Mouse (Mus musculus) embryonic facial prominence, embryonic 14.5 days (tissue): ENCODE results near the gene Sh3bp1. TPM values are rescaled to one million over a fixed set of nuclear protein-coding genes. Genes with fewer than 3 reads are reported as not detected.

Source experiments
- ATAC-seq: fragments of 200-750 bp; cut with Nextera tagmentation; 2 replicates; pipeline ENCODE4 v1.8.0; 2017; ENCODE audit warnings: low read depth, moderate number of reproducible peaks, moderate TSS enrichment
- DNase-seq: peaks from one replicate; pipeline ENCODE4 v3.0.0-alpha.2; 2015; ENCODE audit warnings: low spot score
- H3K27ac ChIP-seq: fragments of 300-500 bp; sonication (generic); replicated peaks from 2 replicates; pipeline ENCODE4 v1.5.1; 2014; ENCODE audit warnings: low read depth, mild to moderate bottlenecking, low read length, moderate library complexity
- H3K27me3 ChIP-seq: fragments of 300-500 bp; sonication (generic); replicated peaks from 2 replicates; pipeline ENCODE4 v1.6.1; 2014; ENCODE audit warnings: low read length; ENCODE audit not compliant: control insufficient read depth, insufficient read depth
- H3K36me3 ChIP-seq: fragments of 300-500 bp; sonication (generic); 2 replicates; pipeline ENCODE4 v1.6.1; 2014; ENCODE audit warnings: low read length, mixed read lengths; ENCODE audit not compliant: control insufficient read depth, insufficient read depth
- H3K4me1 ChIP-seq: fragments of 300-500 bp; sonication (generic); 2 replicates; pipeline ENCODE4 v1.6.1; 2014; ENCODE audit warnings: antibody characterized with exemption, low read length; ENCODE audit not compliant: control insufficient read depth, insufficient read depth
- H3K4me2 ChIP-seq: fragments of 300-500 bp; sonication (generic); 2 replicates; pipeline ENCODE4 v1.6.1; 2014; ENCODE audit warnings: low read depth, mild to moderate bottlenecking, low read length, moderate library complexity, mixed read lengths
- H3K4me3 ChIP-seq: fragments of 300-500 bp; sonication (generic); 2 replicates; pipeline ENCODE4 v1.5.1; 2014; ENCODE audit warnings: low read depth, mild to moderate bottlenecking, low read length
- H3K9ac ChIP-seq: fragments of 300-500 bp; sonication (generic); 2 replicates; pipeline ENCODE4 v1.6.1; 2014; ENCODE audit warnings: low read depth, mild to moderate bottlenecking, low read length, moderate library complexity, mixed read lengths
- H3K9me3 ChIP-seq: fragments of 300-500 bp; sonication (generic); 2 replicates; pipeline ENCODE4 v1.6.1; 2016; ENCODE audit warnings: low read length; ENCODE audit not compliant: control insufficient read depth
- WGBS: fragments of 180-500 bp; shearing (Covaris S2); extraction: QIAGEN DNeasy Blood & Tissue Kit; methylation state at CpG from one replicate; pipeline ENCODE4 v1.1.7; 2014; 5-methylcytosine and 5-hydroxymethylcytosine counted together
- polyA plus RNA-seq: library from polyadenylated mRNA; unstranded; fragments of >200 nt; fragmentation: Nextera tagmentation; extraction: Ambion mirVana; gene quantifications from 2 replicates; pipeline ENCODE4 v1.2.1, GENCODE M21; 2014

The Sh3bp1 gene
- polyA plus RNA-seq, 1 experiment from 2014 or later = 40.8 TPM

DNA sequence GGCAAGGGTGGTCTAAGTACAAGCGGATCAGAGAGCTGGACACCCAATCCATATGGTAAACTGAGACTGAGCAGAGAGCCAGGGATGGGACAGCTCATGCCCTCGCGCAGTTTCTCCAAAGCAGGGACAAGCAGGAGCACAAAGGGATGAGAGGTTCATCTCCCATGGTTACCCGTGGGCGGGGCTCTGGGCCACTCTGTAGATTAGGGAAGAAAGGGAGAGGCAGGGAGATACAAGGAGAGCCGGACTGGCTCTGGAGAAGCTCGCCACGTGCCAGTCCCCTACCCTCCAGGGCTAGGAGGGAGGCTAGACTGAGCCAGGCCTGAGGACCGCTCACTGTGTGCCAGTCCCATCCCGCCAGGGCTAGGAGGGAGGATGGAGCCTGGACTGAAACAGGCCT is 37.7 kb downstream of the Sh3bp1 start:
- no peak overlapping the region for H3K27ac ChIP-seq
- no peak overlapping the region for H3K4me3 ChIP-seq
- no peak for DNase-seq
- peaks cover 55% of the 10 kb centered on the region for H3K36me3 ChIP-seq
- H3K4me1 ChIP-seq = peaks cover 5% of the 10 kb centered on the region; the same call in 1 of the 2 replicates
- no peaks in the 10 kb centered on the region for H3K27me3 ChIP-seq
- no peak overlapping the region for H3K9ac ChIP-seq
- WGBS = 95% methylated on average over 10 of the region's 10 CpGs
- H3K4me2 ChIP-seq = no peak overlapping the region
- no peaks in the 10 kb centered on the region for H3K9me3 ChIP-seq
- no peak for ATAC-seq

DNA sequence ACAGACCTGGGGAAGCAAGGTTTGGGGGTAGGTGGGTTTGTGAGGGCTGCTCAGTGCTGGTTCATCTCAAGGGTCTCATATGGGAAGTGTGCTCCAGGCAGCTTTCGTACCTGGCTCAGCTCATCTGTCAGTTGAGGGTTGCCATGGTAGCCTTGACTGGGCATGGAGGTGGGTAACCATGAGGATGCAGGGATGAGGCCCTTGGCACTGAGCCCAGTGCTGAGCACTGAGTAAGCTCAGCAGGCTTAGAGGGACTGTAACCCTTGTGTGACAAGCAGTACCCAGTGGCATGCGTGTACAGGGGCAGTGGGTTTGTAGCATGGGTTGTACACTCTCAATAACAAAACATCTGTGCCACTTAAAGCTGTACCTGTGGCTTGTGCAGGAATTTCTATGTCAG is 38.4 kb downstream of the Sh3bp1 start:
- peaks cover 6% of the 10 kb centered on the region; the same call in 1 of the 2 replicates for H3K4me1 ChIP-seq
- H3K9me3 ChIP-seq = no peaks in the 10 kb centered on the region
- H3K27ac ChIP-seq = no peak overlapping the region
- H3K9ac ChIP-seq = no peak overlapping the region
- ATAC-seq (no peak), DNase-seq (no peak)
- H3K4me3 ChIP-seq = no peak overlapping the region
- H3K4me2 ChIP-seq = no peak overlapping the region
- H3K36me3 ChIP-seq = peaks cover 55% of the 10 kb centered on the region
- H3K27me3 ChIP-seq = no peaks in the 10 kb centered on the region
- 84% methylated on average over 2 of the region's 2 CpGs for WGBS

DNA sequence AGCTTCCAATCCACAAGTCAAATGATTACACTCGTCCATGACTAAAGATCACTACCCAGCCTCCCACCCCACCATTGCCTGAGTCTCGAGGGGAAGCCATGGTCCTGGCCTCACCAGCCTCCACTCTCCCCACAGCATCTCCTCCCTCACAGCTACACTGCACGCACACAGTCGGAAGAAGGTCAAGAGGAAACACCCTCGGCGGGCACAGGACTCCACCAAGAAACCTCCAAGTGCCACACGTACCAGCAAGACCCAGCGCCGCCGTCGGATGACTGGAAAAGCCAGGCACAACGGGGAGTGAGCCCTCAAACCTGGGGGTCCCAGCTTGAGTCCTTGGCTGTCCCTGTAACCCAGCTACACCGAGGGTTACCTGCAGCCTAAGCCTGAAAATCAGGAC is 40.8 kb downstream of the Sh3bp1 start:
- DNase-seq = no peak
- H3K9ac ChIP-seq = no peak overlapping the region
- H3K27ac ChIP-seq = no peak overlapping the region
- no peaks in the 10 kb centered on the region for H3K27me3 ChIP-seq
- no peak overlapping the region for H3K4me2 ChIP-seq
- H3K36me3 ChIP-seq = peaks cover 55% of the 10 kb centered on the region
- no peaks in the 10 kb centered on the region for H3K9me3 ChIP-seq
- no peak overlapping the region for H3K4me3 ChIP-seq
- H3K4me1 ChIP-seq = peaks cover 8% of the 10 kb centered on the region; the same call in 1 of the 2 replicates
- WGBS = 91% methylated on average over 13 of the region's 13 CpGs
- ATAC-seq = no peak

DNA sequence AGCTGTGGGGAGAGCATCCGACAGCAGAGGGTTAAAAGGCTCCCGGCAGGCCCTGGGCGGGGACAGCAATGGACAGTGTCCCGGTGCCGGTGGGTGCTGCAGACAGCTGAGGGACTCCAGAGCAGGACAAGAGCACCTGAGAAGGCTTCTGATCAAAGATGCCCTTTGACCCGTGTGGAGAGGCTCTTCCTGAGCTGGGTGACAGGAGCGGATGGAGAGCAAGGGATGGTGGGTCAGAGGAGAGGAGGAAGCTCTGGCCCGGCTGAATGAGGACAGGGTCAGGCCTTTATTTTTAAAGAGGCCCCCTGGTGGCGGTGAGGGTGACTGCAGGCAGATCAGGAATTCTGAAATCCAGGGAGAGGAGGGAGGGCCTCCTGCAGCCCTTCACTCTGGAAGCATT is 43.1 kb downstream of the Sh3bp1 start:
- Histone ChIP-seq H3K27ac (no peak overlapping the region), H3K4me1 (0 out of 2 replicates have a peak, but pooled peaks cover 3% of the 10 kb centered on the region), H3K9me3 (no peaks in the 10 kb centered on the region), H3K36me3 (peaks cover 43% of the 10 kb centered on the region), H3K4me3 (peak overlapping the region; percentile 26), H3K4me2 (peak overlapping the region; percentile 48), H3K9ac (peak overlapping the region; percentile 35; the same call in 1 of the 2 replicates), H3K27me3 (no peaks in the 10 kb centered on the region)
- DNase-seq = peak; percentile 84
- WGBS = 4% methylated on average over 9 of the region's 9 CpGs
- peak; percentile 60; the same call in 1 of the 2 replicates for ATAC-seq

DNA sequence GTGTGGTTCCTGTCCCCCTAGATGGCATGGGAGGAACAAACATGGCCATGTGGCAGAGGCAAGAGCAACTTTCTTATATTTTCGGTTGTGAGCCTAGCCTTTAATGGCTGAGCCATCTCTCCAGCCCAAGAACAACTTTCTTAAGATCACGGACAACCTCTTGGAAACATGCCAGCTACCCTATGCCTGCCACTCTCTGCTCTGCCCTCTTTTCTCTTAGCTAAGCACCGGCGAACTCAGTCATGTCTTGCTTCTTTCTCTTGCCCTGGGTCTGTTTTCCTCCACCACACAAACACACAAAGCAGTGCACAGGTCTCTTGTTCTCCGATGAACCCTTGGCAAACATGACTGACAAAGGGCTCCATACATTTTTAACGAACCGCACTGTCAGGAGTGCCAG is 46.7 kb downstream of the Sh3bp1 start:
- no peaks in the 10 kb centered on the region for H3K27me3 ChIP-seq
- DNase-seq (no peak), ATAC-seq (no peak)
- H3K9me3 ChIP-seq = no peaks in the 10 kb centered on the region
- no peak overlapping the region for H3K27ac ChIP-seq
- H3K4me2 ChIP-seq = no peak overlapping the region
- 0 out of 2 replicates have a peak, but pooled peaks cover 8% of the 10 kb centered on the region for H3K36me3 ChIP-seq
- WGBS = 78% methylated on average over 7 of the region's 7 CpGs
- H3K4me3 ChIP-seq = no peak overlapping the region
- H3K9ac ChIP-seq = no peak overlapping the region
- 0 out of 2 replicates have a peak, but pooled peaks cover 9% of the 10 kb centered on the region for H3K4me1 ChIP-seq

DNA sequence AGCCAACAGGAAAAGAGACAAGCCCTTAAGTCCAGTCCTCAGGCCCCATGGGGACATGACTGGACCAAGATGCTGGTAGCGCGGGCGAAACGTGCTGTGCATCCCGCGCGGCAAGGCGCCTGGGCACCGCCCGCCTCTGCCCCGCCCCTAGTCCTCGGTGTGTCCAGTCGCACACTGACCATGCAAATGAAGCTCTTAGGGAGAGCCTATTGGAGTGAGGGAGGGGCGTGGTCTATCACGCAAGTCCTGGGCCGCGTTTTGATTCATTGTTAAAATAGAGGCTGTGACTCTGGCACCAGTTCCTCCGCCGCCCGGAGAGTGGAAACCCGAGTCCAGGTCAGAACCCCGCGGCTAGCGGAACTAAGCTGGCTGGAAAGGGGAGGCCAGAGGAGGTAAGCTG is 48.1 kb downstream of the Sh3bp1 start, which contains the start of gene Triobp:
Triobp (plus strand) TSS at position 68 of the 400 bp plus-strand sequence.
- H3K27me3 ChIP-seq = no peaks in the 10 kb centered on the region
- peak; percentile 98 for DNase-seq
- H3K4me1 ChIP-seq = 0 out of 2 replicates have a peak, but pooled peaks cover 9% of the 10 kb centered on the region
- under 1% methylated on average over 24 of the region's 24 CpGs for WGBS
- no peaks in the 10 kb centered on the region for H3K36me3 ChIP-seq
- H3K4me2 ChIP-seq = peak within 1 kb of the TSS; percentile 77
- peak within 1 kb of the TSS; percentile 49; the same call in 1 of the 2 replicates for H3K27ac ChIP-seq
- no peaks in the 10 kb centered on the region for H3K9me3 ChIP-seq
- peak within 1 kb of the TSS; percentile 54 for H3K4me3 ChIP-seq
- peak within 1 kb of the TSS; percentile 66 for H3K9ac ChIP-seq
- peak; percentile 98 for ATAC-seq

DNA sequence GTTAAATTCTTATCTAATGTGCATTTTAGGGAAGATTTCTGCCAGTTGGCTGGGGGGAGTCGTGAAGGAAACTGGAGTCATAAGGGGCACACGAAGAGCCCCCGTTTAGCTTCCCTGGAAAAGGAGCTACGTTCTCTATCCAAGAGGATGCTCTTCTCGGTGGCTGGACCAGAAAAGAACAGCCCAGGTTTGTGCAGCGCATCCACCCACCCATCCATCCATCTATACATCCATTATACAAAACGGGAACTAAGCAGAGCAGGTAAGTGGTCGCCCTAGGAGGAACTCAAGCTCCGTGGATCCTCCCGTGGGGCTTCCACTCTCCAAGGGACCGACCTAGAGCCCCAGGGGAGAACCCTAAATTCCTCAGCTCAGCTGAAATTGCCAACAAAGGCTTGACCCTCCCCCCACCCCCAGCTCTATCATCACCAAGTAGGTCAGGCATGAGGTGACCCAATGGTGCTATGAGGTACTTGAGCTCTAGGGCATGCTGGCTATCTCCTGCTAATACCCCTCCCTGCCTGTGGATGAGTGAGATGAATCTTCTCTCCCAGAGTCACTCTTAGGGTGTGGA is 48.7 kb downstream of the Sh3bp1 start:
- H3K36me3 ChIP-seq = no peaks in the 10 kb centered on the region
- WGBS = 5% methylated on average over 11 of the region's 11 CpGs
- peak overlapping the region; percentile 66 for H3K9ac ChIP-seq
- peak overlapping the region; percentile 54 for H3K4me3 ChIP-seq
- H3K9me3 ChIP-seq = no peaks in the 10 kb centered on the region
- ATAC-seq (no peak), DNase-seq (no peak)
- peak overlapping the region; percentile 49; the same call in 1 of the 2 replicates for H3K27ac ChIP-seq
- peak overlapping the region; percentile 77 for H3K4me2 ChIP-seq
- no peaks in the 10 kb centered on the region for H3K27me3 ChIP-seq
- 0 out of 2 replicates have a peak, but pooled peaks cover 6% of the 10 kb centered on the region for H3K4me1 ChIP-seq

DNA sequence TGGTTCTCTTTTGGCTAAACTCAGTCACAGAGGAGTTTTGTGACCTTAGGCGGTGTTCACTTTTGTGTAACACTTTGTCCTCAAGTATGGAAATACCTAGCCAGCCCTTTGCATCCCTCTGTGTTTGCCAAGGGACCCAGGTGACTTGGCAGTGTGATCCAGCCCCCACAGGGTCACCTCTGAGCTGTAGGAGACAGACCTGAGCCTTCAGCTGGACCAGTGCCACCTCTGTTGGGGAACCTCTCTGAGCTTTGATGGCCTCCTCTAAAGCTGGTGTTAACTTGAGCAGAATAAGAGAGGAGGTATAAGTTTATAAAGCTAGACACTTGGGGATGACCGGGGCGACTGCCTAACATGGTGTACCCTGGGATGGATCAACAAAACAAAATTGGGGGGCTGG is 49.3 kb downstream of the Sh3bp1 start:
- no peaks in the 10 kb centered on the region for H3K27me3 ChIP-seq
- H3K36me3 ChIP-seq = no peaks in the 10 kb centered on the region
- 97% methylated on average over 3 of the region's 3 CpGs for WGBS
- H3K27ac ChIP-seq = no peak overlapping the region
- DNase-seq (no peak), ATAC-seq (no peak)
- H3K9me3 ChIP-seq = no peaks in the 10 kb centered on the region
- H3K4me1 ChIP-seq = 0 out of 2 replicates have a peak, but pooled peaks cover 6% of the 10 kb centered on the region
- no peak overlapping the region for H3K9ac ChIP-seq
- H3K4me2 ChIP-seq = peak overlapping the region; percentile 77; the same call in 1 of the 2 replicates
- no peak overlapping the region; the same call in 1 of the 2 replicates for H3K4me3 ChIP-seq

DNA sequence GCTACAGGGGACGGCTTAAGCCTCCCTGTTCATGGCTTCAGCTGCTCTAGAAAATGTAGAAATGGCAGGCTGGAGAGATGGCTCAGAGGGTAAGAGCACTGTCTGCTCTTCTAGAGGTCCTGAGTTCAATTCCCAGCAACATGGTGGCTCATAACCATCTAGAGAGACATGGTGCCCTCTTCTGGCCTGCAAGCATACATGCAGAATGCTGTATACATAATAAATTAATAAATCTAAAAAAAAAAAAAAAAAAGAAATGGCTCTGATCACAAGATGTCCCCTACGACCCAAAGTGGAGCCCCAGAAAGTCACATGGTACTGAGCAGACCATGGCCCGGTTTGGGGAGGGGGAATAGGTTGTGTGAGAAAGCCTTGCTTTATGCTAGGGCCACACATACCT is 56.1 kb downstream of the Sh3bp1 start:
- Histone ChIP-seq H3K36me3 (peaks cover 12% of the 10 kb centered on the region; the same call in 1 of the 2 replicates), H3K27me3 (no peaks in the 10 kb centered on the region), H3K9ac (no peak overlapping the region), H3K4me1 (peaks cover 4% of the 10 kb centered on the region; the same call in 1 of the 2 replicates), H3K9me3 (no peaks in the 10 kb centered on the region), H3K4me2 (no peak overlapping the region), H3K4me3 (no peak overlapping the region), H3K27ac (no peak overlapping the region)
- no peak for DNase-seq
- WGBS = 78% methylated on average over 3 of the region's 3 CpGs
- ATAC-seq = no peak
